Mouse (Mus musculus) hindbrain, embryonic 10.5 days (tissue): ENCODE data around the gene D630003M21Rik. TPM values are rescaled to one million over a fixed set of nuclear protein-coding genes. Genes with fewer than 3 reads are reported as not detected.

ENCODE experiments used
- DNase-seq: peaks from one replicate; pipeline ENCODE4 v3.0.0-alpha.2; 2017; ENCODE audit warnings: low spot score
- H3K27ac ChIP-seq: fragments of 300-500 bp; sonication (generic); 2 replicates; pipeline ENCODE4 v1.5.1; 2016; ENCODE audit warnings: mild to moderate bottlenecking, moderate library complexity
- H3K27me3 ChIP-seq: fragments of 300-500 bp; sonication (generic); 2 replicates; pipeline ENCODE4 v1.6.1; 2016; ENCODE audit warnings: mild to moderate bottlenecking; ENCODE audit not compliant: poor library complexity, insufficient read depth, severe bottlenecking
- H3K36me3 ChIP-seq: fragments of 300-500 bp; sonication (generic); 2 replicates; pipeline ENCODE4 v1.6.1; 2016; ENCODE audit warnings: mild to moderate bottlenecking, moderate library complexity
- H3K4me1 ChIP-seq: fragments of 300-500 bp; sonication (generic); replicated peaks from 2 replicates; pipeline ENCODE4 v1.6.1; 2016; ENCODE audit warnings: mild to moderate bottlenecking
- H3K4me3 ChIP-seq: fragments of 300-500 bp; sonication (generic); 2 replicates; pipeline ENCODE4 v1.5.1; 2016; ENCODE audit warnings: mild to moderate bottlenecking, moderate library complexity
- H3K9me3 ChIP-seq: fragments of 300-500 bp; sonication (generic); 2 replicates; pipeline ENCODE4 v1.6.1; 2016; ENCODE audit warnings: mild to moderate bottlenecking, moderate library complexity
- WGBS: fragments of 180-500 bp; shearing (Covaris S2); methylation state at CpG from one replicate; pipeline ENCODE4 v1.1.7; 2016; 5-methylcytosine and 5-hydroxymethylcytosine counted together
- polyA plus RNA-seq: library from polyadenylated mRNA; unstranded; fragments of >200 nt; fragmentation: Nextera tagmentation; extraction: Ambion mirVana; gene quantifications from 2 replicates; pipeline ENCODE4 v1.2.1, GENCODE M21; 2016

The D630003M21Rik gene
- polyA plus RNA-seq, 1 experiment from 2014 or later = 4.9 TPM

- Histone ChIP-seq H3K36me3 (no peaks in the 10 kb centered on the region), H3K4me1 (peaks cover 28% of the 10 kb centered on the region), H3K27me3 (no peaks in the 10 kb centered on the region; the same call in 1 of the 2 replicates), H3K4me3 (no peak overlapping the region), H3K27ac (no peak overlapping the region), H3K9me3 (no peaks in the 10 kb centered on the region)
- DNase-seq = no peak
- WGBS = 91% methylated on average over 4 of the region's 4 CpGs
These were observed 21.5 kb upstream of the D630003M21Rik start for GRCm38 (mm10) chr2:158250558-158250957.

DNA sequence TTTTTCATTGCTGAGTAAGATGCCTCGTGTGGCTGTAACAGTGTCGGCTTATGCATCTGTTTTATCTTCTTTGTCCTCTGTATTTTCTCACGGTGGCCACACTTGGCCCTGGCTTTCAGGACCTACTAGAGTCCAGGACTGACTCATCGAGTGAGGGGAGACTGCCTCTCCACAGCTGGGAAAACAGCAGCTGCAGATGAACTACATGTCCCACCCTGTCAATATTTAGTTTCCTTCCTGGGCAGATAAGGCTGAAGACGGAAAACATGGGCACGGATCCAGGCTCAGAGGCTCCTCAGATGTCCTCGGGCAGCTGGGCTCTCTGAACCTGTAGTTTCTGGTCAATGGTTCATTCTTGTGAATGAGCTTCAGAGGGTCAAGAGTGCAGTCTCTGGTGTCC, 19.3 kb upstream of the D630003M21Rik start:
- no peak overlapping the region for H3K27ac ChIP-seq
- no peaks in the 10 kb centered on the region for H3K9me3 ChIP-seq
- DNase-seq = no peak
- no peaks in the 10 kb centered on the region; the same call in 1 of the 2 replicates for H3K27me3 ChIP-seq
- WGBS = 78% methylated on average over 7 of the region's 7 CpGs
- H3K4me1 ChIP-seq = peaks cover 17% of the 10 kb centered on the region
- H3K4me3 ChIP-seq = no peak overlapping the region
- no peaks in the 10 kb centered on the region for H3K36me3 ChIP-seq

DNA sequence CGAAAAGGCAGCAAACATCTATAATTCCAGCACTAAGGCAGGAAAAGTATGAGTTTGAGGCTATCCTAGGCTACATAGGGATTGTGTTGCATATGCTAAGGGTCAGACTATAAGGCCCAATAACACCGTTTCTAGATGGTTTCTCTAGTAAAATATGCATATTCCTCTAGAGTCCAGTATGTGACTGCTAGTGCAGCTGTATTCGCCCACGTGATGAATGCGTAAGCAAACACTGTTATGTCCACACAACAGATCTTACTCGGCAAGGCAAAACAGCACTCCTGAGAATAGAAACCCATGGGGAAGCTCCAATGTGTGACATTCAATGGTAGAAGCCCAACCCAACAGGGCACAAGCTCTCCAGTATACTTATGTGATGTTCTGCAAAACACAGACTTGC, 18.8 kb upstream of the D630003M21Rik start:
- 87% methylated on average over 6 of the region's 6 CpGs for WGBS
- no peak overlapping the region for H3K4me3 ChIP-seq
- DNase-seq = no peak
- no peaks in the 10 kb centered on the region for H3K36me3 ChIP-seq
- H3K4me1 ChIP-seq = peaks cover 16% of the 10 kb centered on the region
- no peaks in the 10 kb centered on the region; the same call in 1 of the 2 replicates for H3K27me3 ChIP-seq
- no peaks in the 10 kb centered on the region for H3K9me3 ChIP-seq
- no peak overlapping the region for H3K27ac ChIP-seq

- WGBS = 82% methylated on average over 4 of the region's 4 CpGs
- Histone ChIP-seq H3K4me1 (peaks cover 19% of the 10 kb centered on the region), H3K36me3 (no peaks in the 10 kb centered on the region), H3K27ac (no peak overlapping the region), H3K9me3 (no peaks in the 10 kb centered on the region), H3K4me3 (no peak overlapping the region), H3K27me3 (0 out of 2 replicates have a peak, but pooled peaks cover 3% of the 10 kb centered on the region)
- no peak for DNase-seq
These were observed 16.2 kb upstream of the D630003M21Rik start for GRCm38 (mm10) chr2:158245072-158245817.

DNA sequence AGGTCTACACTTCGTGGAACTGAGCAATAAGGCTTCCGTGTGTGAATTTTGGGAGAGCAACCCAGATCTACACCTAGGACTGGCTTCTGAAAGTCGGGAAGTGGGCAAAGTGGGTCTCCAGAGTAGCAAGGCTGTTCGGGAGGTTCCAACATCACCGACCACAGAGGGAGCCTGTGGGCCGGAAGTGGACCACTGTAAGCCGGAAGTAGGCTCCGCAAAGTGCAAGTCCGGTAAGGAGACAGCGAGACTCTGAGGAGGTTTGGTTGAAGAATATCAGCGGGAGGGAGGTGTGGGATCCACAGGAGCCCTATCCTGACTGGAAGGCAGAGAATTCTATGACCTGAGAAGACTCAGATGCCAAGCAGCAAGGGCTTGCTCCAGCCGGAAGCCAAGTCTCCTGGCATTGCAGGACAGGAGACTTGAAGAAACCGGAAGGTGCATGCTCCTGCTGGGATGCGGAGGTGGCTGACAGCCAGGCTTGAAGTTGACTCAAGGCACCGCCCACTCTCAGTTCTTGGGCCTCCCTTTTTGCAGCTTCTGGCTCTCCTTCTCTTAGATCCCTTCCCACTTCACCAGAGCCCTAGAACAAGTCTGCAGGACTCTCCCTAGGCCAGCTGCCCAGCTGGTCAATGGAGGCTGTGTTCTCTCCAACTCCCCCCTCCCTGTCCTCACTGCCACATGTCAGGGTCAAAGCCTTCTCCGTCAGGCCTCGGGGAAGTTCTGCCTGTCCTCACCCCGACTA, 14.3 kb upstream of the D630003M21Rik start:
- Histone ChIP-seq H3K4me1 (peaks cover 19% of the 10 kb centered on the region), H3K4me3 (no peak overlapping the region), H3K9me3 (no peaks in the 10 kb centered on the region), H3K27ac (no peak overlapping the region), H3K27me3 (0 out of 2 replicates have a peak, but pooled peaks cover 3% of the 10 kb centered on the region), H3K36me3 (no peaks in the 10 kb centered on the region)
- 77% methylated on average over 18 of the region's 18 CpGs for WGBS
- no peak for DNase-seq

DNA sequence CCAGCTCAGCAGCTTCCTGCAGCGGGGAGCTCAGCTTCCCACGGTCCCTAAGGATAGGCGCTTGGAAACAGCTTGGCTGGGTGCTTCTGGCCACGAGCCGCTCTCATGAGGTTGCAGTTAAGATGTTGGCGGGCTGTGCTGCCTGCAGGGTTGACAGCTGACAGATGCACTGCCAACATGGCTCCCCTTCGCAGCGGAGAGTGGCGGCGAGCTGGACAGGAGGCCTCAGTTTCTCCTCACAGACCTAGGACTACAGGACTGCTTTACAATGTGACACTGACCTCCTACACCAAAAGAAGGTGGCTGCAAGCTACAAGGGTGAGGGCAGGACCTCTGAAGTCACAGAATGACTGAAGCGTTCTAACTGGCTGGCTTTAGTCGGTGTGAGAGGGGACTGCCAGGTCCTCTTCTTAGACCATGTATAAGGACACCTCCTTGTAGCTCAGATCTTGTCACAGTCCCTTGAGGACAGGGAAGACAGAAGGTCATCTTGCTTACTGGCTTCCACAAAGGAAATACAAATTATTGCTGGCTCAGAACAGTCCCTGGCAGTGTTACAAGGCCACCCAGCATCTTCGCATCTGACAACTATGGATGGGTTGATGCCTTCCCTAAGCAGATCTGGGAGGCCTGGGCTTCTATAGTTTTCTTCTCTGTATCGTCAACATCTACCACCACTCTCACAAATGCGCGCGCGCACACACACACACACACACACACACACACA, 13.3 kb upstream of the D630003M21Rik start:
- H3K4me1 ChIP-seq = peaks cover 19% of the 10 kb centered on the region
- no peaks in the 10 kb centered on the region for H3K36me3 ChIP-seq
- no peak overlapping the region for H3K27ac ChIP-seq
- H3K27me3 ChIP-seq = 0 out of 2 replicates have a peak, but pooled peaks cover 3% of the 10 kb centered on the region
- no peak overlapping the region for H3K4me3 ChIP-seq
- no peak for DNase-seq
- no peaks in the 10 kb centered on the region for H3K9me3 ChIP-seq
- WGBS = 87% methylated on average over 18 of the region's 18 CpGs

DNA sequence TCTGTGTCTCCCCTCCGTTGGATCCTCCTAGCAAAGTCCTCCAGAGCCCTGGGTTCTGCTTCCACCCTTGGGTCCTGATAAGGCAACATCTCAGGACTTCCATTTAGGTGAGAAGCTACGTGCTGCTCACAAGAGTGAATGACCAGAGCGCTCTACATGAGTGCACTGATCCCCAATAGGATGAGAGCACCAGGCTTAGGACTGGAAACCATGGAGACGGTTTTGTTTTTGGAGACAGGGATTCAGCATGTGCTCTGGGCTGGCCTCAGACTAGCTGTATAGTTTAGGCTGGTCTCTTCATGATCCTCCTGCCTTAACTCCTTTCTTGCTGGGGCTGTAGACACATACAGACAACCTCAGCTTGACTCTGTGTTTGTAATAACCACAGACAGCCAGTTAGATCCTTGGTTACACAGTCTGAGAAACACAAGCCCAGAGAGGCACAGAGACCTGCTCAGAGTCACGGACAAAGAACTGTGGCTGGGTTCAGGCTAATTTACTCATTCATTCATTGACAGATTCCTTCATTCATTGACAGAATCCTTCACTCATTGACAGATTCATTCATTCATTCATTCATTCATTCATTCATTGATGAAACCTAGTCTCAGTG, 12.2 kb upstream of the D630003M21Rik start:
- Histone ChIP-seq H3K27me3 (0 out of 2 replicates have a peak, but pooled peaks cover 3% of the 10 kb centered on the region), H3K4me3 (no peak overlapping the region), H3K9me3 (no peaks in the 10 kb centered on the region; the same call in 1 of the 2 replicates), H3K4me1 (peaks cover 19% of the 10 kb centered on the region), H3K36me3 (no peaks in the 10 kb centered on the region), H3K27ac (no peak overlapping the region)
- 66% methylated on average over 5 of the region's 5 CpGs for WGBS
- no peak for DNase-seq

GRCm38 (mm10) chr2:158238101-158238500, 9.1 kb upstream of the D630003M21Rik start:
- no peak for DNase-seq
- no peak overlapping the region for H3K27ac ChIP-seq
- H3K4me1 ChIP-seq = peaks cover 12% of the 10 kb centered on the region; the same call in 1 of the 2 replicates
- no peak overlapping the region for H3K4me3 ChIP-seq
- H3K36me3 ChIP-seq = no peaks in the 10 kb centered on the region
- H3K27me3 ChIP-seq = 0 out of 2 replicates have a peak, but pooled peaks cover 3% of the 10 kb centered on the region
- WGBS = 92% methylated on average over 5 of the region's 5 CpGs
- H3K9me3 ChIP-seq = no peaks in the 10 kb centered on the region; the same call in 1 of the 2 replicates

DNA sequence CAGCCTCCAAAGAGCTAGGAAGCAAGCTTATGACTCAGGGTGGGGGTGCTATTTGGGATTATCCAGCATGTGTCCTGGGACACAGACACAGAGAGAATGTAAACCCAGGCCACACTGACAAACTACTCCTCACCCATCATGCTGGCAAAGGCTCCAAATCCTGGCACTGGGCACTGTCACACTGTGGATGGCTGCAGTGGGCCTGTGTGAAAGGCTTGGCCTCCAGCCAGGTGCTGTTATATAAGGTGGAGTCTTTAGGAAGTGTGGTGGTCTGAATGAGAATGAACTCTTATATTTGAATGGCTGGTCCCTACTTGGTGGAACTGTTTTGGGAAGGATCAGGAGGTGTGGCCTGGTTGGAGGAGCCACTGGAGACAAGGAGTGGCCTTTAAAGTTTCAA, 7.7 kb upstream of the D630003M21Rik start:
- no peaks in the 10 kb centered on the region for H3K36me3 ChIP-seq
- no peaks in the 10 kb centered on the region; the same call in 1 of the 2 replicates for H3K9me3 ChIP-seq
- H3K27ac ChIP-seq = no peak overlapping the region
- no peaks in the 10 kb centered on the region for H3K27me3 ChIP-seq
- no peak overlapping the region for H3K4me3 ChIP-seq
- DNase-seq = no peak
- H3K4me1 ChIP-seq = peaks cover 18% of the 10 kb centered on the region

- no peak overlapping the region for H3K27ac ChIP-seq
- WGBS = 78% methylated on average over 3 of the region's 3 CpGs
- peaks cover 44% of the 10 kb centered on the region for H3K4me1 ChIP-seq
- H3K9me3 ChIP-seq = no peaks in the 10 kb centered on the region; the same call in 1 of the 2 replicates
- H3K36me3 ChIP-seq = no peaks in the 10 kb centered on the region
- DNase-seq = no peak
- H3K4me3 ChIP-seq = no peak overlapping the region
- peaks cover 18% of the 10 kb centered on the region for H3K27me3 ChIP-seq
These were observed 4.1 kb upstream of the D630003M21Rik start for GRCm38 (mm10) chr2:158233106-158233505.

GRCm38 (mm10) chr2:158232414-158232813, 3.4 kb upstream of the D630003M21Rik start:
- Histone ChIP-seq H3K4me3 (no peak overlapping the region), H3K4me1 (peaks cover 49% of the 10 kb centered on the region), H3K9me3 (no peaks in the 10 kb centered on the region; the same call in 1 of the 2 replicates), H3K27me3 (peaks cover 18% of the 10 kb centered on the region), H3K36me3 (no peaks in the 10 kb centered on the region), H3K27ac (peak overlapping the region; percentile 23; the same call in 1 of the 2 replicates)
- 50% methylated on average over 3 of the region's 3 CpGs for WGBS
- no peak for DNase-seq

- Histone ChIP-seq H3K27ac (peak overlapping the region; percentile 57), H3K36me3 (no peaks in the 10 kb centered on the region), H3K4me3 (no peak overlapping the region), H3K4me1 (peaks cover 49% of the 10 kb centered on the region), H3K27me3 (peaks cover 18% of the 10 kb centered on the region), H3K9me3 (no peaks in the 10 kb centered on the region)
- 34% methylated on average over 5 of the region's 5 CpGs for WGBS
- no peak for DNase-seq
These were observed 2.0 kb upstream of the D630003M21Rik start for GRCm38 (mm10) chr2:158231071-158231470.
